Mouse (Mus musculus) heart, adult 2 months (tissue): Measurements from ENCODE around the gene 4930523C07Rik.

Experiments
- CTCF ChIP-seq: fragments of 200-600 bp; IDR thresholded peaks from 2 replicates; pipeline ENCODE4 v1.8.1; 2022; ENCODE audit warnings: antibody characterized with exemption, mild to moderate bottlenecking, moderate library complexity
- POLR2A ChIP-seq: fragments of 200-500 bp; IDR thresholded peaks from 2 replicates; pipeline ENCODE4 v1.6.1; 2011; ENCODE audit warnings: mild to moderate bottlenecking, low read depth, low read length, control low read depth; ENCODE audit not compliant: insufficient read depth

DNA sequence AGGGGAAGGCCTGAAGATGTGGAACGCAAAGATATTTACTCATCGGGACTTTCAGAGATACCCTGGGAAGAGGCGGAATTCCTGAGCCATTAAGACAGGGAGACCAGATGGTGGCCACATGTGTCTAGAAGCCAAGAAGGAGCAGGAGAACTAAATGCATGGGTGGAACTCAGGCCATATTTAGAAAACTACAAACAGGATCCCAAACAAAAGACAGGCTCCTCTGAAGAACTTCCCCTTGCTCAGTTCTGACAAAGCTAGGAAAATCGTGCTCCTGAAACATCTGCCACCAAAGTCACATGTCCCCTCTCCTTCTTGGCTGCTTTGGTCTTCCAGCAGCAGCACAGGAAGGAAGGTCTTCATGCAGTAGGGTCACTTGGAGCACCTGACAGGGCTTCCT, 38.9 kb upstream of the 4930523C07Rik start:
- TF ChIP-seq CTCF (no peak), POLR2A (no peak)
